Mouse (Mus musculus) stomach, embryonic 16.5 days (tissue): ENCODE measurements around the gene Zim1. TPM values are rescaled to one million over a fixed set of nuclear protein-coding genes. Genes with fewer than 3 reads are reported as not detected.

Experiments
- polyA plus RNA-seq: library from polyadenylated mRNA; unstranded; fragments of >200 nt; fragmentation: Nextera tagmentation; extraction: Ambion mirVana; gene quantifications from 2 replicates; pipeline ENCODE4 v1.2.1, GENCODE M21; 2015

The Zim1 gene
- polyA plus RNA-seq, 1 experiment from 2014 or later, result 7.0 TPM

Other genes with a start within 250 kb of the Zim1 start
- not detected in 2 replicates for gene Olfr1336, start 240.3 kb downstream of the Zim1 start, polyA plus RNA-seq
- not detected in 2 replicates for gene Olfr1346, start 229.3 kb downstream of the Zim1 start, polyA plus RNA-seq
- gene Olfr5, start 209.5 kb downstream of the Zim1 start, polyA plus RNA-seq, result not detected in 2 replicates
- gene Olfr1347, start 196.7 kb downstream of the Zim1 start, polyA plus RNA-seq, result not detected in 2 replicates
- gene Olfr1348, start 187.7 kb downstream of the Zim1 start, polyA plus RNA-seq, result not detected in 2 replicates
- not detected in 2 replicates for gene Olfr1349, start 173.5 kb downstream of the Zim1 start, polyA plus RNA-seq
- gene Olfr1350, start 131.6 kb downstream of the Zim1 start, polyA plus RNA-seq, result not detected in 2 replicates
- gene Peg3, start 34.0 kb upstream of the Zim1 start, polyA plus RNA-seq, result 148 and 157 TPM in 2 replicates
- 4.9 and 5.6 TPM in 2 replicates for gene Usp29, start 34.1 kb upstream of the Zim1 start, polyA plus RNA-seq